Mouse (Mus musculus) 3134 (cell line): ENCODE results near the gene Itpr1.
A peak's percentile ranks its signal among the peaks of the same experiment; 100 is the strongest.

ENCODE experiments used
- DNase-seq: peaks from one replicate; pipeline ENCODE4 v3.0.0-alpha.2; 2011; ENCODE audit warnings: low spot score; ENCODE audit not compliant: insufficient read length; ENCODE audit errors: extremely low read depth

The Itpr1 gene

DNA sequence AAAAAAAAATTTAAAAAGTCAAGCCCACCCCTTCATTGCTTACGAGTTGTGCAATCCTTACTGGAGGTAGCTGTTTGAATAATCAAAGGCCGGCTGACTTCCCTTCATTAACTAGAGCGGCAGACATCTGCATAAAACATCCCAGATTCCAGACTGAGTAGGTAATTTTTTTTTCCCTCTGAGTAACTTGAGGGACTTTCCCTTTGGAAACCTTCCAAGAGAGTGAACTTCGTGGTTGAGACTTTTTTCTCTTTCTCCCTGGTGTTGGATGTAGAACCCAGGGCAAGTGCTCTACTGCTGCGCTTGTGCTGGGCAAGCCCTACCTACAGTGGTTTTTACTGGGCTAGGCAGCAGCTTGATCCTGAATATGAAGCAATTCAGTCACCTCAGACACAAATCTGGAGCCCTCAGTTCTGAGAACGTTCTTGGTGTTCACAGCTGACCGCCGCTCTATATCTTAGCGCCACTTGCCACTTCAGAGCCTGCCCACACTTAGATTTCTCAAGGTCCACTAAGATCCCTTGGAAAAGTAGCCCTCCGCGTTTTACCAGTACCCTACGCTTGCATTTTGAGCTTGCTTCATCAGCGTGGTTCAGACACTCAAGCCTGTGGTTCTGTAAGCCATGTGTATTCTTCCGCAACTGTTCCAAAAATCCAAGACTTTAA lies 244.8 kb downstream of the Itpr1 start:
- DNase-seq, result peak; percentile 68

DNA sequence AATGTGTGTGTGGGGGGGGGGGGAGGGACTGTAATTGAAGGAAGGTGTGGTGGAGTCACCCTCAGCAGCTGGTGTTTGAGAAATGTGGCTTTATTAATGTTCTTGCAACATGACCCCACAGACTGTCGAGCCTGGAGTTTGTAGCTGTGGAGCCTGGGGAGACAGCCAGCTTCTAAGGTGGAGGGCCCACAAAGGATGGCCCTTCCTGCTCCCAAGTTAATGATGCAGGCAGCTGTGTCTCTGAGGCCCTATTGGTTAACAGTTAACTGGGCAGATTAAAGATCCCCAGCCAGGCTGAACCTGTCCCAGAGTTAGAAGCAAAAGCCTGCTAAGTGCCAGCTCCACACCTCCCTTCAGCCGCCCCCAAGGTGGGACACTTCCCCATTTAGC lies 245.3 kb downstream of the Itpr1 start:
- no peak for DNase-seq

GRCm38 (mm10) chr6:108458826-108459225 lies 245.9 kb downstream of the Itpr1 start:
- no peak for DNase-seq

- no peak for DNase-seq
Observed at GRCm38 (mm10) chr6:108464308-108464979, 251.5 kb downstream of the Itpr1 start.

DNA sequence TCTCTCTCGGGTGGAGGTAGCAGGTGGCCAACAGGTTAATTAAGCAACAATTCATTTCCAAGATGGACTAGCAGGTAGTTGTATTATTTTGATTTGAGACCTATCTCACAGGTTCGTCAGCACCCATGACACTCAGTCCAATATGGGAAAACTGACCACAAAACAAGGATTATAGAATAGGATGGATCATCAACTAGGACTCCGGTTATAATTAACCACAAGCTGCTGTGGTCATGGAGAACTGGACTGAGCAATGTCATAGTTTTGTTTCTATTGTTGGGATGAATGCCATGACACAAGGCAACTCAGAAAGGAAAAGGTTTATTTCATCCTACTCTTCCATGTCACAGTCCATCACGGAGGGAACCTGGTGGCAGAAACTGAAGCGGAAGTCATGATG lies 252.3 kb downstream of the Itpr1 start:
- no peak for DNase-seq

DNA sequence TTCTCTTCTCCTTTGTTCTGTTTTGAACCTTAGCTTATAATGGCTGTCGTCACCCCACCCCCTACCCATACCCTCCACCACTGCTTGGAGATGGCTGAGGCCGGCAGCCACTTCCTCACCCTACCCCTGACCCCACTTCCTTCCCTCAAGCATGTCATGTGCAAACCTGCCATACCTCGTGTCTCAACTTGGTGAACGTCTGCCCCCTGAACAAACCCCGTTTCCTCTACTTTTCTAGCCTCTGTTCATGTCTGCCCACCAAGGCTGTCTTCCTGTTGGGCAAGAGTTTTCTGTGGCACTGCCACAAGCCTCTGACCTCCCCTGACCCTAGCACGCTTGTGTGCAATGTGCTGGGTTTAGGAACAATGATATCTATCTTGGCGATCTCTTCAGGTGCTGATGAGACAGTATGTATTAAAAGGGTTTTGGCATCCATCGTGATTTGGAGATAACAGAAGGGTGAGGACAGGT lies 253.2 kb downstream of the Itpr1 start:
- DNase-seq, result no peak

GRCm38 (mm10) chr6:108467597-108467996 lies 254.7 kb downstream of the Itpr1 start:
- no peak for DNase-seq

DNA sequence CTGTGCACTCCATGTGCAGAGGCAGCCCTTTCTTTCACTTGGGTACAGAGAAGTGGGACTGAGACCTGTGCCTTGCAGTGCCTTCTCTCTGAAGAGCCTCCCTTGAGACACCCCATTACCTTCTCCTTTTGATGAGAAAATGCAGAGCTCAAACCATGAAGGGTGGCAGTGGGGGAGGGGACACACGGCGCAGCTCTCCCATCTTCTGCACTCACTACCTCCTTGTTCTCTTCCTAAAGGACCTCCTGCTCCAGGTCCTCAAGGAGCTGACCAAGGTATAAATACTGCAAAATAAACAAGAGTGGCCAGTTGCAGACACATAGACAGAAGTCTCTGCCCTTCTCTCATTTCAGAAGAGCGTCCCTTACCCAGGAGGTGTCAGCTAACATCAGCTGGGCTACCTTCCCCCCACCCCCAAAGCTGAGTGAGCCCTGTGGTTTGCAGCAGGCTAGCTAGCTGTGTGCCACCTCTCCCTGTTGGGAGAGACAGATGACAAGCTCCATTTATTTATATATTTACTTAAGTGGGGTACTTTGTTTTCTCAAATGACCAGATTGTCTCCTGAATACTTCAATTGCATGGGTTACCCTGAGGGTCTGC lies 255.4 kb downstream of the Itpr1 start:
- DNase-seq, result no peak

GRCm38 (mm10) chr6:108471878-108472277 lies 259.0 kb downstream of the Itpr1 start:
- no peak for DNase-seq

GRCm38 (mm10) chr6:108472748-108473147 lies 259.9 kb downstream of the Itpr1 start:
- DNase-seq, result no peak

DNA sequence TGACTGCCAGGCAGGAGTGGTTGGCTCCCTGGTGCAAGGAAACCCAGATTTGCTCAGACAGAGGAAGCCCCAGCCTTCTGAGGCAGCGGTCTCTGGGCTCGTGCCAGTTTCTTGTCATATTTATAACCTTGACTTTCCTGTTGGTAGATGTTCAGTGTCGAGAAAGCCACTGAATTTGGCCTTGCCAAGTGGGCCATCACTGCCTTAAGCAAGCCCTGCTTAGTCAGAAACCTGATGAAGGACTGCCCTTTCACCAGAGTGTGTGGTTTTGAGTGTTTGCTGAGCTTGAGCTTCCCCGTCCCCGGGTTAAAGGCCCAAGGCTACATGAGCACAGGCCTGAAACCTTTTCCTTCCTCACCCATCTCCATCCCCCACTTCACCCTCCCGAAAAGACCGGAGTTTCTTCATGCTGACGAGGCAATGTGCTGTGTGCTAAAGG lies 263.9 kb downstream of the Itpr1 start:
- peak; percentile 74 for DNase-seq

DNA sequence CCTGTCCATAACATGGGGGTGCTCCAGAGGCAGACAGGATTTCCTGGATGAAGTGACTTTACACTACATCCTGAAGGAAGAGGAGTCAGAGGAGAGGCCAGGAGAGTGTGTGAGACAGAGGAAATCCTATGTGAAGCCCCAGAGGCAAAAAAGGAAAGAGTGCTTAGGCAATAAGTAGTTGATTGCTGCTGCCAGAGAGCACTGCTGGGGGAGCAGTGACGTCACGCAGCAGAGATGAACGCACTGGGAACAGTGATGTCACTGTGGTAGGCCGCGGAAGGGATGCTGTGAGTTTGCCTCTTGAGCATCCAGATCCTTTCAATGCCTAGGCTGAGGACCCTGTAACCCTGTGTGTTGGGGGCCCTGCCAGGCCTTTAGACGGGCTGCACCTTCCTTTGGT lies 264.7 kb downstream of the Itpr1 start:
- no peak for DNase-seq

GRCm38 (mm10) chr6:108481190-108481589 lies 268.3 kb downstream of the Itpr1 start:
- no peak for DNase-seq

GRCm38 (mm10) chr6:108482464-108482863 lies 269.6 kb downstream of the Itpr1 start:
- no peak for DNase-seq

- DNase-seq, result no peak
Observed at GRCm38 (mm10) chr6:108486212-108486992, 273.5 kb downstream of the Itpr1 start.

DNA sequence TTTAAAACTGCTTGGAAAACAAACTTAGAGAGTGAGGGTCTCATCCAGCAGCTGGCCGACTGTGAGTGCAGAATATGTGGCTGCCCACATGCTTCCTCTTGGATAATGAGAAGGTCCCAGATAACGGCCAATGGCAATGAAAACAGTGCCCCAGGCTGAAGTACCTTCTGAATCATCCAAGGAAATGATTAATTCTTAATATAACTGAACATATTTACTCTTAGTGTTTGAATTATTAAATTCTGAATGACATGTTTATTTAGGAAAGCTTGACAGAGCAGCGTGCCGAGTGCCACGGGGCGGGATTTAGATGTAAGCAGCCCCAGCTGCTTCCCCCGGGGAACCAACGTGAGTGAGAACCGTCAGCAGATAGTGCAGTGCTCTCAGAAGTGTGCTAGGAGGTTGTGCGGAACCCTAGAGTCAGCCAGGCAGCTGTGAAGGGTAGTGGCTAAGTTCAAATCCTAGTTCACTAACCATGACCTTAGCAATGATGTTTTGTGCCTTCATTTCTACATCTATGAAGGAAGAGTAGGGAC lies 274.5 kb downstream of the Itpr1 start:
- DNase-seq, result no peak

DNA sequence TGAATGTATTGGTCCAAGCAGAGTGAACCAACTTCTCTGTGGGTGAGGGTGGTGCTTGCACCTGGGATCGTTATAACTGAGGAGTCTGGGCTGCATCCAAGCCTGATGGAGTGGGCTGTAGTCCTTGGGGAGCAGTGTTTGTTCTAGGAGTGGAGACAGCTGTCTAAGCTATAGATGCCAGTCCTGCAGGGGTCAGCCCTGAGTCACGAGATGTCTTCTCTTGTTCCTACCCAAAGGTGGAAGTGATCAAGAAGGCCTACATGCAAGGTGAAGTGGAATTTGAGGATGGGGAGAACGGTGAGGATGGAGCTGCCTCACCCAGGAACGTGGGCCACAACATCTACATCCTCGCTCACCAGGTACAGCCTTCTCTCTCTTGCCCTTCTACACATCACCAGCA lies 275.4 kb downstream of the Itpr1 start:
- no peak for DNase-seq

- no peak for DNase-seq
Observed at GRCm38 (mm10) chr6:108491969-108492368, 279.1 kb downstream of the Itpr1 start.

- no peak for DNase-seq
Observed at GRCm38 (mm10) chr6:108493753-108494152, 280.9 kb downstream of the Itpr1 start.

DNA sequence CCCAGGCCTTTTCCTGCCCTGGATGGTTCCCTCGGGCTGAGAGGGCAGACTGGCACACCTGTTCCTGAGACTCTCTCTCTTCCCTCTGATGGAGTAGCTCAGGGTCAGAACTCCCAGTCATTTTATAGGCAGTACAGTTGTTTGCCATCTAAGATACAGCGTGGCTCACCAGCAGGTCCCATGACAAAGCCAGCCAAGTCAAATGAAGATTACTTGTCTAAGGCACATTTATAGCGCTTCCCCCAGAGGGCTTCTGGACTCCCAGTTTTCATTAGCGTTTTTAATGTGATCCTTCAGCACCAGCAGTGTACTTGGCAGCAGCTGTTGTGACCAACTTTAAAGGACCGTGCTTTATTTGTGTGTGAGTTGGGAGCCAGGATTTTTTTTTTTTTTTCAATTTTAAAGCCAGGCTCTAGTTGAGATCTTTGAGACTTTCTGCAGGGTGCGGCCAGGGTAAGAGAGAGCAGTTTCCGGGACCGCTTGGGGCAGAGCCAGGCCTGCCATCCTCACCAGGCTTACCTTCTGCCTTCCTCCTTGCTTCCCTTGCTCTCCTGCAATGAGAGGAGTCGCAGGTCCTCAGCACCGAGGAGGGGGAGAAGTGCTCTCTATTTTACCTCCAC lies 281.4 kb downstream of the Itpr1 start:
- no peak for DNase-seq
